Mouse (Mus musculus) ES-Bruce4 (cell line): ENCODE measurements at regions not wholly inside any gene's neighbourhood (a gene's known extent, or its start where the extent isn't known, plus 50 kb on each side); places are given as distances from the start of the nearest gene placed in this dataset.

Experiments used
- CTCF ChIP-seq: IDR thresholded peaks from one replicate; pipeline ENCODE4 v1.8.1; 2011; ENCODE audit warnings: low read depth, low read length
- EP300 ChIP-seq: IDR thresholded peaks from 2 replicates; pipeline ENCODE4 v1.6.1; 2011; ENCODE audit warnings: low read depth, low read length; ENCODE audit not compliant: insufficient read depth
- POLR2A ChIP-seq: IDR thresholded peaks from one replicate; pipeline ENCODE4 v1.8.1; 2011; ENCODE audit warnings: low read length; ENCODE audit not compliant: insufficient read depth

GRCm38 (mm10) chr9:85635438-85636130 lies 113.5 kb downstream of the Ibtk start:
- TF ChIP-seq POLR2A: no peak
- no peak for TF ChIP-seq CTCF
- TF ChIP-seq EP300: no peak
